Mouse (Mus musculus): ENCODE measurements around the gene Dynlt1b.
A peak's percentile ranks its signal among the peaks of the same experiment; 100 is the strongest.
"Not testable (repeated sequence)": the region's sequence is repeated elsewhere in the genome, so short reads cannot be mapped to it uniquely, and the experiment has no call there.

Dynlt1b gene

GRCm38 (mm10) chr17:6429945-6430344 lies at the start of gene Dynlt1b:
Gene Dynlt1b (plus strand): TSS chr17:6430112.
- DNase-seq, result peak; percentile 100

- DNase-seq, result not testable (repeated sequence)
Measured at GRCm38 (mm10) chr17:6380182-6380841, 49.6 kb upstream of the Dynlt1b start.

DNA sequence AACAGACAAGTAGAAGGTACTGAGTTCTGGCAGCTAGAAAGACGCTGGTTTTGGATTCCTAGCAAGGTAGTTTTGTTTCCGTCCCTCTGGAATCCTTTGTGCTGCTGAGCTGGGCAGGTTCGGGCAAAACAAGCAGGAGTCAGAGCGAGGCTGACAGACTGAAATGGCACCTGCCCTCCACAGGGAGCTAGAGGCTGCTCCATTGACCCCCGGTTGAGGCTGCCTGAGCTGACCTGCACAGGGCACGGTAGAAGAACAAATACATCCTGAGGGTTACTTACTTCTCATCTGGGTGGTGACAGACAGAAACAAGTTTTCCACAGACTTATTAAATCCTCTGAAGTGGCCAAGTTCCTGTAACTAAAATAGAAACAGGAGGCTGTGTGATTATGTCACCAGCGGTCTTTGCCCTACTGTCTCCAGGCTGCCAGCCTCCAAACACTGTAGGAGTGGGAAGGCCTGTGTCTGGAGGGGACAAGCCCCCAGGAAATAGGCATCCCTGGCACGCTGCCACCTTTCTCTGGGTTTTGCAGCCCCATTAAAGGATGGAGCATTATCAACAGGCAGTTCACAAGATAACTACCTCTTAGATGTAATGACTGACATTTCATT lies 48.7 kb upstream of the Dynlt1b start:
- DNase-seq, result not testable (repeated sequence)

DNA sequence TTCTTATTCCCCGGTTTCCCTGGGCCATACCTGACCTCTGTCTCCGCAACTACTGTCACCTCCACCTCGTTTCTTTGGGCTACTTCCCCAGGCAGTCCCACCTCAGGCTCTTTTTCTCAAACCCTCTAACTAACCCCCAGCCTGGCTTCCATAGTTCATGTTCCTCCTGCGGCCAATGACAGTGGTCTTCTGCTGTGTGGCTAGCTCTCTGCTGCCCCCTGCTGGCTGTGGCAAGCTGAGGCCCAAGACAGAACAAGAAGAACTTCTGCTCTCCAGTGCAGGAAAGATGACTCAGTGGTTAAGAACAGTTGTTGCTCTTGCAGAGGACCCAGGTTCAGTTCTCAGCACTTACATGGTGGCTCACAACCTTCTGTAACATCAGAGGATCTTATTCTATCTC lies 43.0 kb upstream of the Dynlt1b start:
- not testable (repeated sequence) for DNase-seq

GRCm38 (mm10) chr17:6387380-6387911 lies 42.5 kb upstream of the Dynlt1b start:
- not testable (repeated sequence) for DNase-seq

- DNase-seq, result not testable (repeated sequence)
Measured at GRCm38 (mm10) chr17:6389463-6389862, 40.4 kb upstream of the Dynlt1b start.

DNA sequence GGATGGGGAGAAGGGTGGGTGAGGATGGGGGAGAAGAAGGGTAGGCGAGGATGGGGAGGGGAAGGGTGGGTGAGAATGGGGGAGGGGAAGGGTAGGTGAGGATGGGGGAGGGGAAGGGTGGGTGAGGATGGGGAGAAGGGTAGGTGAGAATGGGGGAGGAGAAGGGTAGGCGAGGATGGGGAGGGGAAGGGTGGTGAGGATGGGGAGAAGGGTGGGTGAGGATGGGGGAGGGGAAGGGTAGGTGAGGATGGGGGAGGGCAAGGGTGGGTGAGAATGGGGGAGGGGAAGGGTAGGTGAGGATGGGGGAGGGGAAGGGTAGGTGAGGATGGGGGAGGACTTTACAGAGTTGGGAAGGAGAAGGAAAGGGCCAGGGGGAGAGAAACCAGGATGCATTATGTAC lies 39.2 kb upstream of the Dynlt1b start:
- DNase-seq, result not testable (repeated sequence)

DNA sequence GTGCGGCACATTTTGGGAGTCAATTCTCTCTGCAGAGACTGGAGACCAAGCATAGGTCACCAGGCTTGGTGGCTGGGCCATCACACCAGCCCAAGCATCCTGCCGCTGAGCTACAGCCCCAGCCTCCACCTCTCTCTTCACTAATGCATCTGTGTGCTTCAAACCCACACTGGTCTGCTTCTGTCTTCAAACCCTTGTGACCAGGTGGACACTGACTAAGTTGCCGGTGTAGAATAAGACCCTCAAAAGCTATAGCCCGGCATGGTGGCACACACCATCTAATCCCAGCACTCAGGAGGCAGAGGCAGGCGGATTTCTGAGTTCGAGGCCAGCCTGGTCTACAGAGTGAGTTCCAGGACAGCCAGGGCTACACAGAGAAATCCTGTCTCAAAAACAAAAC lies 38.2 kb upstream of the Dynlt1b start:
- DNase-seq, result peak in 1 of 2 experiments; percentile 2

DNA sequence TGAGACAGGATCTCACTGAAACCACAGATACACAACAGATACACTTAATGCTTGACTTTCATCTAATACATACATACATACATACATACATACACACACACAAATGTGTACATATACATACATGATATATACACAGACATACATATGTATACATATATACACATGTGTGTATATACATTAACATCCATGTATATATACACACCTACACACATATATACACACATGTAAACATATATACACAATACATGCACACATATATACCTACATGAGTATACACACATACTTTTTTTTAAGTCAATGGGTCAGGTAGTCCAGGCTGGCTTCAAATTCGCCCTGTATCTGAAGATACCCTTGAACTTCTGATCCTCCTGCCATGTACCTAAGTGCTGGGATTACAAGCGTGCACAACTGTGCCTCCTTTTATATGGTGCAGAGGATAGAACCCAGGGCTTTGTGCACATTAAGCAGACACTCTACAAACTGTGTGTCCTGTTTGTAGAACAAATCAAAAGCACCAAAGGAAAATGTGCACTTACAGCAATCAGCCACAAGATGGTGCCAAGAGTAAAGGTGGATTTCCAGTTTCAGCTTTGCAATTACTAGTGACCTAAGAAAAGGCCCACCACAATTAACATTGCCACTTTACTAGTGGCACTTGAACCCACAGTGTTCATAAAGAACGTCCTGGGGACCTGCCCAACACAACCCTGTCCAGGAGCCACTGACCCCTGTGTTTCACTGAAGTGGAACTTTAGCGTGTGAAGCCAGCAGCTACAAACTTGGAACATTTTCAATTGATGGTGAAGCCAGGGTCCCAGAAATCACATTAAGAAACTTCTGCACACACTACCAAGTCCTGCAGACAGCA lies 37.2 kb upstream of the Dynlt1b start:
- DNase-seq, result not testable (repeated sequence)

- not testable (repeated sequence) for DNase-seq
Measured at GRCm38 (mm10) chr17:6398079-6398478, 31.8 kb upstream of the Dynlt1b start.

- DNase-seq, result not testable (repeated sequence)
Measured at GRCm38 (mm10) chr17:6398816-6399215, 31.1 kb upstream of the Dynlt1b start.

GRCm38 (mm10) chr17:6399281-6400096 lies 30.4 kb upstream of the Dynlt1b start:
- DNase-seq, result not testable (repeated sequence)

GRCm38 (mm10) chr17:6400097-6400489 lies 29.8 kb upstream of the Dynlt1b start:
- not testable (repeated sequence) for DNase-seq

DNA sequence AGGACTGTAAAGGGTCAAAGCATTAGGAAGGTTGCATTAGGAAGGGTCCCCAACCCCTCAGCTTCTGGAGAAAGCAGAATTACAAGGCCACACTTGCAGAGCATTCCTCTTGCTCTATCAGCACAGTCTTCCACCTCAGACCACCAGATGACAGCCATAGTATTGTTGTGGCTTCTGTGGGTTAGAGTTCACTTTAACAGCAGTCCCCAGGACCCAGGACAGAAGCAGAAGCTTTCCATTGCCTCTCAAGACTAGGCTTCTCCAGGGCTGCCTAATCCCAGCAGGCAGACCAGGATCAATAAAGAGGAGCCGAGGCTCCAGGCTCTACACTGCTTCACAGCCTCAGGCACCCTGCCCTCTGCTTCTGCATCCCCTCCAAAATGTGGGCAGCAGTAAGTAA lies 25.4 kb upstream of the Dynlt1b start:
- not testable (repeated sequence) for DNase-seq

DNA sequence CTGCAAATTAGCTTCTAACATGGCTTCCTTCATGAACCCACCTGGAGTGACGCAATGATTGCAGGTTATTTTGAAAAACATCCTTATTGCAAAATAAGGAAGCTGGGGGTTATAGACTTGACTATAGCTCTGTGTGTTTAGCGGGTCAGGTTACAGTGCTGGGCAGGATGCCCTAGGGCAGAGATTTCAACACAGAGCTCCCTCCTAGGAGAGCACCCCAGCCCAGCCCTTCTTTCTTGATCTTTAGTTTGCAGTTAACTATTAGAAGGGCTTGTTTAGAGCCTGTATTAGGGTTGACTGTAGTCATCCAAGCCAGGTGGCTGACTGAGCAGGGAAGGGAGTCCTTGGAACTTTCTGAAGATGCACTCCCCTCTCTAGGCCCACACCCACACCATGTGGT lies 22.9 kb upstream of the Dynlt1b start:
- DNase-seq, result not testable (repeated sequence)

DNA sequence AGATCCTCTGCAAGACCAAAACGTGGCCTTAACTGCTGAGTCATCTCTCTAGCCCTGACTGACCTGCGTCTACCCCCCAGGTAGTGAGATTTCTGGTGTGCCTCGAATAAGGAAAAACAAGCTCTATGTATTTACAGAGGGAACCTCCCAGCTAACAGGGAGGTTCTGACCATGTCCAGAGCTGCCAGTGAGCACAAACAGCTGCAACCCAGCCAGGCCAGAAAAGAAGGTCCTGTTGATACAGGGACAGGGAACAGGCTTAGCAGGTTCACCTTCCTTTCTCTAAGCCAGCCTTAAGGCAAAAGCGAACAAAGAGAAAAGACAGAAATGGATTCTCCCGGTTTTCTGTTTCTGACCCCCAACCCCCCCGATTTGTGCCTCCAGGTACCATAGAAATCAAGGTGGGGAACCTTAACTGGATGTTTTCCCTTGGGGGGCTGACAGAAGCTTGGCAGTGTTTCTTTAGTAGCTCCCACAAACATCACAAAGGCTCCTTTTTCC lies 19.1 kb upstream of the Dynlt1b start:
- DNase-seq, result not testable (repeated sequence)

DNA sequence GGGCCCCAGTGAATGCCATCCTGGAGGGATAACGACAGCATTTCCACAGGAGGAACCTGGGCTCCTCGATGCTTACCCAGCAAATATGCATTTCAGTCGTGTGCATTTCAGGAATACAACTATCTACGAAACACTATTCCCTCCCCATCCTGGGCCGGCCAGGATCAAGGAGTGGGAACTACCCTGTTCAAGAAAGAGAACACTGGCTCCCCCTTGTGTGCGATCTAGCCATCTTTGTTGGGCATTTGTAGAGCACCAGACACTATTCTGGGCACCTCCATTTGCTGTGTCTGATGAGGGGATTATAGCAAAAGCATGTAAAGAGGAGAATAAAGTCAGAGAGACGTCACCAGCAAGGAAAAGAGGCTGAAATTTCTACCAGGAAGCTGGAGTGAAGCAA lies 12.8 kb upstream of the Dynlt1b start:
- not testable (repeated sequence) for DNase-seq

- not testable (repeated sequence) for DNase-seq
Measured at GRCm38 (mm10) chr17:6420557-6420956, 9.4 kb upstream of the Dynlt1b start.

GRCm38 (mm10) chr17:6421547-6422326 lies 8.2 kb upstream of the Dynlt1b start:
- not testable (repeated sequence) for DNase-seq

DNA sequence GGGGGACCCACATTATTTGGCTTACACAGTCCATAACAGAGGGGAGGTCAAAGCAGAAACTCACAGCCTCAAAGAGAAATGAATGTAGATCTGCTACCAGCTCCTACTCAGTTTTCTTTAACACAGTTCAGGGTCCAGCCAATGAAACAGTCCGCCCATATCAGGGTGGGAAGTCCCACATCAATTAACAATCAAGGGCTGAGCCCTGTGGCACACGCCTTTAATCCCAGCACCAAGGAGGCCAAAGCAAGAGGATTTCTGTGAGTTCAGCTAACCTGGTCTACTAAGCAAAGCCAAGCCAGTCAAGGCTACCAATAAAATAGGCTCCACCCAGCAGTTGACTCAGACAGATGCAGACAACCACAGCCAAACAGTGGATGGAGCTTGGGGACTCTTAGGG lies 7.5 kb upstream of the Dynlt1b start:
- not testable (repeated sequence) for DNase-seq

- not testable (repeated sequence) for DNase-seq
Measured at GRCm38 (mm10) chr17:6422805-6423204, 7.1 kb upstream of the Dynlt1b start.

All from spleen, adult 18-20 months (tissue).